Mouse (Mus musculus) ovary, postnatal 14 days (tissue): ENCODE results near the gene Fli1.

Source experiments
- DNase-seq: peaks from one replicate; pipeline ENCODE4 v3.0.0; 2022; ENCODE audit warnings: low spot score

Fli1 gene

GRCm38 (mm10) chr9:32405191-32405925 is 137.3 kb downstream of the Fli1 start:
- DNase-seq = peak; percentile 49

- no peak for DNase-seq
Measured at GRCm38 (mm10) chr9:32400662-32401161, 141.9 kb downstream of the Fli1 start.

- DNase-seq = no peak
Measured at GRCm38 (mm10) chr9:32400212-32400611, 142.4 kb downstream of the Fli1 start.

GRCm38 (mm10) chr9:32394761-32395161 is 147.9 kb downstream of the Fli1 start:
- DNase-seq = no peak

- DNase-seq = no peak
Measured at GRCm38 (mm10) chr9:32392716-32393115, 149.9 kb downstream of the Fli1 start.

GRCm38 (mm10) chr9:32391701-32392100 is 151.0 kb downstream of the Fli1 start:
- DNase-seq = no peak

GRCm38 (mm10) chr9:32391092-32391491 is 151.6 kb downstream of the Fli1 start:
- DNase-seq = no peak

GRCm38 (mm10) chr9:32388120-32388519 is 154.5 kb downstream of the Fli1 start:
- no peak for DNase-seq

GRCm38 (mm10) chr9:32384906-32385305 is 157.8 kb downstream of the Fli1 start:
- no peak for DNase-seq

- DNase-seq = no peak
Measured at GRCm38 (mm10) chr9:32376863-32377590, 165.6 kb downstream of the Fli1 start.

- no peak for DNase-seq
Measured at GRCm38 (mm10) chr9:32376031-32376430, 166.6 kb downstream of the Fli1 start.

- DNase-seq = no peak
Measured at GRCm38 (mm10) chr9:32373656-32374055, 169.0 kb downstream of the Fli1 start.
